Mouse (Mus musculus) splenic B cell, adult 2 months (primary cell): ENCODE data around the gene Gm7102.
A peak's percentile ranks its signal among the peaks of the same experiment; 100 is the strongest.
"Not testable (repeated sequence)": the region's sequence is repeated elsewhere in the genome, so short reads cannot be mapped to it uniquely, and the experiment has no call there.

ENCODE experiments used
- DNase-seq: peaks from one replicate; pipeline ENCODE4 v3.0.0-alpha.2; 2011; ENCODE audit warnings: low read depth, low spot score
- H3K27me3 ChIP-seq: 2 replicates; pipeline ENCODE4 v1.6.1; 2012; ENCODE audit warnings: mild to moderate bottlenecking, low read length, moderate library complexity, mixed read lengths; ENCODE audit not compliant: control insufficient read depth, poor library complexity, insufficient read depth, severe bottlenecking
- H3K36me3 ChIP-seq: 2 replicates; pipeline ENCODE4 v1.6.1; 2012; ENCODE audit warnings: mild to moderate bottlenecking, low read length, moderate library complexity, mixed read lengths; ENCODE audit not compliant: control insufficient read depth, poor library complexity, insufficient read depth, severe bottlenecking

Gm7102 gene

DNA sequence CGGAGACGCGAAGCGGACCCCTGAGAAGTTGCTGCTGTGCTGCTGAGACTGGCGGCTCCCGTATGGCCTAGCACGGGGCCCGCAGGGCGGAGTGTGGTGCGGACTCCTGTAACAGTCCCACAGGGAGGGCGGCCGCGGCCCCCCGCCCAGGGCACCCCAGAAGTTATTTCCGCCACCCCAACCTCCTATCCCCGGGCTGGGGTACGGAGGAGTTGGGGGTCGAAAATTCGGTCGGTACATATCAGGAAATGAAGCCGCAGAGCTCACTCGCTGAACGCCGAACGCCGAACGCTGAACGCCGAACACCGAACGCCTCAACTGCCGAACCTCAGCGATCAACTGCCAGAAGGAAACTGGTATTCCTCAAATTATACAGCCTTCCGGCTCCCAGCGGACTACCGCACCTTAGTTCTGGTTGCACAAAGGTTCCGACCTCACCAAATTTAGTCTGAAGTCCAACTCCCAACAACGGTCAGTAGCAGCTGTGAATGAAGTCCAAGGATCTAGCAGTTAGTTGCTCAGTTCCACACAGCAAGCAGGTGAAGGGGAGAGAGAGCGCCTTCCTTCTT lies at the start of gene Gm7102:
Gene Gm7102, minus strand, starts transcription at position 554 of the 569 bp plus-strand sequence.
- no peak for DNase-seq
- Histone ChIP-seq H3K27me3 (no peaks in the 10 kb centered on the region), H3K36me3 (no peaks in the 10 kb centered on the region)

DNA sequence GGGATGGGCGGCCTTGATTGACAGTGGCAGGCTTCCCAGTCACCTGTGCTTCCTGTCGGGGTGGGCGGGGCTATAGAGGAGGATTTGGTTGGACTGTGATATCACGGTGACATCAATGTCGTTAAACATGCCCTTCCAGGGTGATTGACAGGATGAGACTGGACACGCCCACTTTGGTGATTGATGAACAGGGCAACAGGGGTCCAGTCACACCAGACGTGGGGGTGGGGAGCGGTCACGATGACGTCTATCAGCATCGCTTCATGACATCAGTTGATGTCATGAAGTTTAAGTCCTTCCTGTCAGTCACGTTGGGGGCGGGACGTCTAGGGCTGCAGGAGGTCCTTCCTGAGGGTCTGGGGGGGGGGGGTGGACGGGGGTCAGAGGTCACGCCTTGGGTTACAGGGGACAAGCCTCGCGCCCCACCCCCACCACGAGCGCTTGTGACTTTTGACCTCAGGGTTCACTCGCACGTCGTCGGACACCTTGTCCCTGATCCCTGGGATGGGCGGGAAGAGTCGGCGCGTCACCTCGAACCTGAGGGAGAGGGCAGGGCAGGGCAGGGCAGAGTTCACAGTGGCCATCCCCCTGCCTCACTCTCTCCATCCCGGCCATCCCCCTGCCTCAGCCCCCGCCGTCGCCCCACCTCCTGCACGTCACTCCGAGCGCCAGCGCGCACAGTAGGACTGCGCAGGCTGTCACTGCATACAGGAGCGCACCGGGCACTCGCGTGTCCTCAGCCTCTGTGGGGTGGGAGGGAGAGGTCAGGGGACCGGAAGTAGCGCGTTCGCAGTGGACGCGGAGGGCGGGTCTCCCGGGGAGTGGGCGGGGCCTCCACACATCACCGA lies 48.8 kb upstream of the Gm7102 start:
- DNase-seq, result peak; percentile 46
- Histone ChIP-seq H3K27me3 (no peaks in the 10 kb centered on the region), H3K36me3 (no peaks in the 10 kb centered on the region)

- Histone ChIP-seq H3K36me3 (no peaks in the 10 kb centered on the region), H3K27me3 (no peaks in the 10 kb centered on the region)
- peak; percentile 67 for DNase-seq
Measured at GRCm38 (mm10) chr19:61223706-61224328, 47.7 kb upstream of the Gm7102 start.

- not testable (repeated sequence) for H3K27me3 ChIP-seq, H3K36me3 ChIP-seq, DNase-seq
Measured at GRCm38 (mm10) chr19:61207506-61207905, 31.4 kb upstream of the Gm7102 start.

- peak; percentile 28 for DNase-seq
- Histone ChIP-seq H3K27me3 (no peaks in the 10 kb centered on the region), H3K36me3 (no peaks in the 10 kb centered on the region)
Measured at GRCm38 (mm10) chr19:61199836-61200235, 23.7 kb upstream of the Gm7102 start.

DNA sequence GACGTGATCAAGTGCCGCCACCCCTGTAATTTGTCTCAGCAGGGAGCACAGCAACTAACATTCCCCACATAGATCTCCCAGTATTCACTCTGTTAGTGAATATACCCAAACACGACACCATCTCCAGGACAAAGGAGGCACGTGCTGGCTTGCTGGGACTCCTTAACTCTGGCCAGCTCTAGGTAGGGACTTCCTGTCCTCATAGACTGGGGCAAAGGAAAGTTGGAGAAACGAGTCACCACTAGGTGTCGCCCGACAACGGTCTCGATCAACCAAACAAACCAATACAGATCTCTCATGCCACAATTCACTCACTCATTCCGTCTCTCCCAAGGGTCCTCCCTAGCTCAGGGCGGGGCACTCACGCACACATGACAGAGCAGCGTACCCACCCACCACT lies 23.2 kb upstream of the Gm7102 start:
- peak; percentile 92 for DNase-seq
- H3K27me3 ChIP-seq, result no peaks in the 10 kb centered on the region
- no peaks in the 10 kb centered on the region for H3K36me3 ChIP-seq

GRCm38 (mm10) chr19:61183590-61183989 lies 7.5 kb upstream of the Gm7102 start, which contains the start of gene Gm6020:
Gm6020 (plus strand) TSS chr19:61183890.
- not testable (repeated sequence) for H3K36me3 ChIP-seq, H3K27me3 ChIP-seq, DNase-seq

DNA sequence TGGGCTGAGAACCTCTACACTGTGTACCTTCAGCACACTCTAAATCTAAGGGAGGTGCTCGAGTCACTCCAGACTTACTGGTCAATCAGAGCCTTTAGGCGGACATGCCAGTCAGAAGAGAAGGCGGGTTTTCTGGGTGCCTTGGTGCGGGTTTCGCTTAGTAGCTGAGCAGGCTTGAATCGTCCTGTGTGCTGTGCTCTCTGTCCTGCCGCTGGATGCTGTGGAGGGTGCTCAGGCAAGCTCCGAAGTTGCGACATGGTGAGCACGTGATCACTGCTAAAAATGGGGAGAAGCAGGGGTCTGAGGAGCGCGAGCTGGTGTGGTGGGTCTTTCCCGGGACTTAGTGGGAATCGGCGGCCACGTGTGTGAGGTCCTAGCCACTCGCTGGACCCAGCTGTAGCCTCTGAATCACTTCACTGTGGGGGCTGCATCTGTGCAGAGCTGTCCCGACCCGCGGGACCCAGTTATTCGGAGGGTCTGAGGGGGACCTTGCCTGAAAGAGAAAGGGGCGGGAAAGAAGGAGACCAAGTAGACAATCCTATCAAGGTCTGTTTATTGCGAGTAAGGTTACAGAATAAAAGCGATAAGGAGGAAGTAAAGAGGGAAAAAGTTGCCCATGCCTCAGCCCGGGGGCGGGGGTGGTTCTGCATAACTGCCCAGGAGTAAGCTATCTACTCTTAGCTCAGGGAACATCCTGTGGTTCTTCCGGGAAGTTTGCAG lies 24.2 kb downstream of the Gm7102 start:
- DNase-seq, result peak; percentile 70
- Histone ChIP-seq H3K27me3 (no peaks in the 10 kb centered on the region), H3K36me3 (no peaks in the 10 kb centered on the region)

- peak; percentile 67 for DNase-seq
- Histone ChIP-seq H3K36me3 (no peaks in the 10 kb centered on the region), H3K27me3 (no peaks in the 10 kb centered on the region)
Measured at GRCm38 (mm10) chr19:61151372-61151700, 24.8 kb downstream of the Gm7102 start.

- no peak for DNase-seq
- Histone ChIP-seq H3K36me3 (no peaks in the 10 kb centered on the region), H3K27me3 (no peaks in the 10 kb centered on the region; the same call in 1 of the 2 replicates)
Measured at GRCm38 (mm10) chr19:61141299-61141698, 34.8 kb downstream of the Gm7102 start.

DNA sequence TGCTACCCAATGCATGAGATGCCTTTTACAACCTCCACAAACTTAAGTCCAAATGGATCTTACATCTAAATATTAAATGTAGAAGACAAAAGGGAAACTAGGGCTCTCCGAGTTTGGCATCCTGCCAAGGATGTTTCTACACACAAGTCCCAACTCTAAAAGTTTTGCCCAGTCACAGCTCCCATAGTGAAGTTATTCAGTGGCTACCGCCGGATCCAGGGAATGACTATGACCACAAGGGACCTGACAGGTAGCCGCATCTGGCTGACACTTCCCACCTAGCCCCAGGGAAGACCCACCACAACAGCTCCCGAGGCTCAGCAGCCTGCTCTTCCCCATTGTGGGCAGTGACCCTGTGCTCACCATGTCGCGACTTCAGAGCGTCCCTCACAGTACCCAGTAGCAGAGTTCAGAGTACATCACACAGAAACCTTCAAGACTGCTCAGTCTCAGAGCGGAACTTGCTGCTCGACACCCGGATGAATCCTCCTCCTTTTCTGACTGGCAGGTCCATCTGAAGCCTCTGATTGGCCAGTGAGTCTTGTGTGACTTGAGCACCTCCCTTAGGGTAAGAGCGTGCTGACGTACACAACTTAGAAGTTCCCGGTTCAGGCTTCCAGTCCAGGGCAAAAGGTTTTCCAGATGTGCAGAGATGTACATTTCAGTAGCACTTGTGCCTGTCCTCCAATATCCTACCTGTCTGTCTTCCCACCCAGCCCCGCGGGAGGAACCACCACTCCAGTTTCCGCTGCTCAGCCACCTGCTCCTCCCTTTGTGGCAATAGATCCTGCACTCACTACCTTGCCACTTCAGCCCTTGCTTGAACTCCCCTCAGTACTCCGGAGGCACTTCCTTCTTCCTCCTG lies 35.5 kb downstream of the Gm7102 start, which contains the start of gene Zfp950:
Gene Zfp950, minus strand, starts transcription at position 499 of the 865 bp plus-strand sequence.
- Histone ChIP-seq H3K27me3 (no peaks in the 10 kb centered on the region; the same call in 1 of the 2 replicates), H3K36me3 (no peaks in the 10 kb centered on the region)
- DNase-seq, result peak; percentile 92

- Histone ChIP-seq H3K27me3 (no peaks in the 10 kb centered on the region; the same call in 1 of the 2 replicates), H3K36me3 (no peaks in the 10 kb centered on the region)
- no peak for DNase-seq
Measured at GRCm38 (mm10) chr19:61138655-61139054, 37.5 kb downstream of the Gm7102 start.

DNA sequence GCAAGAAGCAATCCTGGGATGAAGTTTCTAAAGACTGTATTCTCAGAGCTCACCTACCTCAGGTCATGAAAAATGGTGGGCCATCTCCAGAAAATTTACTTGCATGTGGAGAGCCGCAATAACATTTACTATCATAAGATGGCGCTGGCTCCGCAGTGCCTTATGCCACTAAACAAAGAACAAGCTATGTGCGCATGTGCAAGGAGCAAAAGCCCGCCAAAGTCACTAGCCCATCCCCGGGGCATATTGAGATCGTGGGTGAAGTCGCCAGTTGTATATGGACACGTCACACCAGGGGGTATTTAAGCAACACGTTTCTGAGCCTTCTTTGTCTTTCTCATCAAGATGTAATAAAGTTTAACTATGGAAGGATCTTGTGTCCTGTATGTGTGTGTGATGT lies 45.0 kb downstream of the Gm7102 start:
- DNase-seq, result no peak
- peaks cover 3% of the 10 kb centered on the region; the same call in 1 of the 2 replicates for H3K36me3 ChIP-seq
- no peaks in the 10 kb centered on the region for H3K27me3 ChIP-seq
